Mouse (Mus musculus) liver, postnatal 0 days (tissue): ENCODE measurements around the gene Insig1. TPM values are rescaled to one million over a fixed set of nuclear protein-coding genes. Genes with fewer than 3 reads are reported as not detected.

ENCODE experiments used
- ATAC-seq: fragments of 200-750 bp; cut with Nextera tagmentation; 2 replicates; pipeline ENCODE4 v1.8.0; 2017; ENCODE audit warnings: mild to moderate bottlenecking, moderate library complexity
- DNase-seq: peaks from one replicate; pipeline ENCODE4 v3.0.0-alpha.2; 2016
- H3K27ac ChIP-seq: fragments of 300-500 bp; sonication (generic); 2 replicates; pipeline ENCODE4 v1.5.1; 2014; ENCODE audit warnings: antibody characterized with exemption, moderate library complexity, mild to moderate bottlenecking, low read depth
- H3K27me3 ChIP-seq: fragments of 300-500 bp; sonication (generic); 2 replicates; pipeline ENCODE4 v1.6.1; 2014; ENCODE audit warnings: low read length, control low read depth, mixed read lengths; ENCODE audit not compliant: insufficient read depth
- H3K36me3 ChIP-seq: fragments of 300-500 bp; sonication (generic); replicated peaks from 2 replicates; pipeline ENCODE4 v1.6.1; 2014; ENCODE audit warnings: mild to moderate bottlenecking, control low read depth, low read length, moderate library complexity, mixed read lengths; ENCODE audit not compliant: insufficient read depth
- H3K4me1 ChIP-seq: fragments of 300-500 bp; sonication (generic); 2 replicates; pipeline ENCODE4 v1.6.1; 2014; ENCODE audit warnings: antibody characterized with exemption, mild to moderate bottlenecking, control low read depth; ENCODE audit not compliant: insufficient read depth
- H3K4me2 ChIP-seq: fragments of 300-500 bp; sonication (generic); 2 replicates; pipeline ENCODE4 v1.6.1; 2014; ENCODE audit warnings: low read depth, mild to moderate bottlenecking, low read length, moderate library complexity, mixed read lengths
- H3K4me3 ChIP-seq: fragments of 300-500 bp; sonication (generic); 2 replicates; pipeline ENCODE4 v1.5.1; 2014; ENCODE audit warnings: low read depth, low read length
- H3K9ac ChIP-seq: fragments of 300-500 bp; sonication (generic); replicated peaks from 2 replicates; pipeline ENCODE4 v1.6.1; 2014; ENCODE audit warnings: mild to moderate bottlenecking, moderate library complexity
- H3K9me3 ChIP-seq: fragments of 300-500 bp; sonication (generic); 2 replicates; pipeline ENCODE4 v1.6.1; 2016; ENCODE audit warnings: mild to moderate bottlenecking, control low read depth, low read length, mixed read lengths
- CTCF ChIP-seq: sonication (generic); IDR thresholded peaks from 2 replicates; pipeline ENCODE4 v1.5.1; 2016; ENCODE audit warnings: antibody characterized with exemption, low read depth
- EP300 ChIP-seq: IDR thresholded peaks from 2 replicates; pipeline ENCODE4 v1.6.1; 2016; ENCODE audit warnings: antibody characterized with exemption, low read depth, mild to moderate bottlenecking
- WGBS: fragments of 180-500 bp; shearing (Covaris S2); extraction: QIAGEN DNeasy Blood & Tissue Kit; methylation state at CpG from one replicate; pipeline ENCODE4 v1.1.7; 2014; ENCODE audit not compliant: insufficient replicate concordance; 5-methylcytosine and 5-hydroxymethylcytosine counted together
- polyA plus RNA-seq: library from polyadenylated mRNA; unstranded; fragments of >200 nt; fragmentation: Nextera tagmentation; extraction: Ambion mirVana; gene quantifications from 2 replicates; pipeline ENCODE4 v1.2.1, GENCODE M21; 2015

The Insig1 gene
- 36.3 and 40.3 TPM in 2 replicates for polyA plus RNA-seq

DNA sequence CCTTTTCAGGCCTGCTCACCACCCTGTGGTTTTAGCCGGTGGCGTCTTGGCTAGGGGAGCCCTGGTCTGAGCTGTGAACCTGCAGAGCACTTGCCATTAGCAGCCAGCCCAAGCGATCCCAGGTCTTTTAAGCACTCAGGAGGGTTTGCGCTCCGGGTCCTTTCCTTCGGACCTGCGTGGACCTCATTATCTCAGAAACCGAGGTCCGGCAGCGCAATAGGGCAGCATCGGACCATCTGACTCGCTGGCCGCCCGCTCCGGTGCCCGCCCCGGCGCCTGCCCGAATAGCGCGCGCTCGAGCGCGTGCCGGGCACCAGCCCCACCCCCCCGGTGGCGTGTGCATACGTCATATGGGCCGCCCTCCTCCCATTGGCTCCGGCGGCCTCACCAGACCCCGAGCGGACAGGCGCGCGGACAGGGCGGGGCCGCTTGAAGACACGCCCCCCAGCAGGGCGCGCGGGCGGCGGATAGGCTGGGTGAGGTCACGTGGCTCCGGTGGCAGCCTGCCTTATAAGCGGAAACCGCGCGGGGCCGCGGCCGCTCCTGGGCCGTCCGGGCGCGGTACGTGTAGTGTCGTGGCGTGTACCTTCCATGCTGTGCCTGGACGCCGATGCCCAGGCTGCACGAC is at the start of gene Insig1:
TSS of gene Insig1 (plus strand) at position 536 of the 628 bp plus-strand sequence.
- ATAC-seq = peak; percentile 91
- peak; percentile 99 for DNase-seq
- Histone ChIP-seq H3K27ac (peak within 1 kb of the TSS; percentile 96), H3K27me3 (no peaks in the 10 kb centered on the region), H3K4me3 (peak within 1 kb of the TSS; percentile 89), H3K9ac (peak within 1 kb of the TSS; percentile 87), H3K4me1 (peaks cover 41% of the 10 kb centered on the region), H3K9me3 (no peaks in the 10 kb centered on the region), H3K36me3 (peaks cover 34% of the 10 kb centered on the region), H3K4me2 (peak within 1 kb of the TSS; percentile 97)
- TF ChIP-seq EP300 (no peak), CTCF (no peak)
- under 1% methylated on average over 45 of the region's 64 CpGs for WGBS

DNA sequence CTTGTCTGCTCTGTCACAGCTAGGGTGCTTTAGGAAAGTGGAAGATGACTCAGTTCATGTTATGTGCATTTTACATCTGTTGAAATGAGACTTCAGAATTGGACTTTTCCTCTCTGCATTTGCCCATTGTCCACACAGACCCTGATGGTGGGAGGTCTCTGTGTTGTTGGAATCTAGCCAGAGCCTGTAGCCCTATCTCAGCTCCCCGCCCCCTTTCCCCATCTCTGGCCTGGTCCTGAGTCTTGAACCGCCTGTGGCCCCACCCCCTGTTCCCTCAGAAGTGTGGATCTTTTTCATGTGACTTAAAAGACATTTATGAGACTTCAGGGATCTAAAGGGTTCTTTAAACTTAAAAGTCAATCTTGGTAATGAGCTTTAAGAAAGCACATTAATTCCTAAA is 47.7 kb upstream of the Insig1 start:
- 65% methylated on average over 2 of the region's 2 CpGs for WGBS
- ATAC-seq = no peak
- H3K27me3 ChIP-seq = no peaks in the 10 kb centered on the region
- no peak overlapping the region for H3K9ac ChIP-seq
- no peak for DNase-seq
- no peak overlapping the region for H3K4me3 ChIP-seq
- TF ChIP-seq CTCF (no peak), EP300 (no peak)
- H3K4me1 ChIP-seq = no peaks in the 10 kb centered on the region
- no peak overlapping the region for H3K4me2 ChIP-seq
- H3K36me3 ChIP-seq = no peaks in the 10 kb centered on the region
- H3K27ac ChIP-seq = no peak overlapping the region
- H3K9me3 ChIP-seq = no peaks in the 10 kb centered on the region

DNA sequence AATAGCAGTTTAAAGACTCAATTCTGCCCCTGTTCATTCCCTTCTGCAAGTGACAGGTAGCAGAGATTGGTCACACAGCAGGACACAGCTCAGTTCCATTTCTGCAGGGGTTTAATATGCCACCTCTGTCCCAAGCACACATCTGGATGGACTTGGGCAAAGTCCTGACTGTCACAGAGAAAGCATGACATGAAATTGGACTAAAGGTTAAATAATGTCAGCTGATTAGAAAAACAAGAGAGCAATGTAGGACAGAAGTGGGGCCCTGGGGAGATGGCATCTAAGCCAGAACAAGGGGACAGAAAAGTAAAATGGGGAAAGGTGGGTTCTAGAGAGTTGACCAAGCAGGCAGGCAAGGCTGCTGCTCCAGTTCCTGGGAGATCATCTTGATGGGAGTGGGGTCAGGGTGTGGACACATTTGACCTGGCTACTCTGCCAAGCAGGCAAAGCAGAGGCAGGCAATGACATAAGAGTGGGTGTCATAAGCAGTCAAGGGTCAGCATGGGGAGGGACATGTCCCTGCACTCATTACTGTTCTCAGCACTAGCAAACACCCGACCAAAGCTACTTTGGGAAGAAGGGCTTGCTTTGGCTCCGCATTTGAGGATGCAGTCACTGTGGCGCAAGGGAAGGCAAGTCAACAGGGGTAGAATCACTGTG is 39.5 kb upstream of the Insig1 start:
- TF ChIP-seq CTCF = no peak
- peak; percentile 85 for TF ChIP-seq EP300
- H3K4me2 ChIP-seq = peak overlapping the region; percentile 44
- peak overlapping the region; percentile 88 for H3K27ac ChIP-seq
- no peaks in the 10 kb centered on the region for H3K36me3 ChIP-seq
- H3K4me3 ChIP-seq = no peak overlapping the region
- DNase-seq = peak; percentile 58
- H3K4me1 ChIP-seq = peaks cover 8% of the 10 kb centered on the region
- peak; percentile 93 for ATAC-seq
- H3K27me3 ChIP-seq = no peaks in the 10 kb centered on the region
- no peaks in the 10 kb centered on the region for H3K9me3 ChIP-seq
- H3K9ac ChIP-seq = peak overlapping the region; percentile 50
- 67% methylated on average over 3 of the region's 3 CpGs for WGBS

DNA sequence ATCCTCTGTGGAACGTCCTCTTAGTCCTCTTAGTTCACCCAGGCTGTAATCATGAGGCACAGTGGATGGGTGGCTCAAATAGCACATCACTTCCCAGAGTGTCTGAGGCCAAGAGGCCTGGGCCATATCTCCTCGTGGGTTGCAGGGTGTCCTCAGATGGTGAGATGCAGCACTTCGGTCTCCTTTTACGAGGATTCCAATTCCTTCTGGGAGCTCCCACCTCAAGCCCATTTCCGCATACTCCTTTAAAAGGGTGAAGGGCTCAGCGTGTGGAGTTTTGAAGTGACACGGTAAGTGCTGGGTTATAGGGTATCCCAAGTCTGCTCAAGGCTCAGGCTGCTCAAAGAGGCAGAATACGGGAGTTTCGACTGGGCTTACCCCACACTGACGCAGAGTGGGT is 38.3 kb upstream of the Insig1 start:
- DNase-seq = no peak
- H3K27ac ChIP-seq = peak overlapping the region; percentile 88
- H3K9ac ChIP-seq = peak overlapping the region; percentile 22
- H3K36me3 ChIP-seq = no peaks in the 10 kb centered on the region
- 77% methylated on average over 10 of the region's 10 CpGs for WGBS
- peak overlapping the region; percentile 6; the same call in 1 of the 2 replicates for H3K4me3 ChIP-seq
- ATAC-seq = no peak
- no peaks in the 10 kb centered on the region for H3K27me3 ChIP-seq
- peak overlapping the region; percentile 44 for H3K4me2 ChIP-seq
- H3K9me3 ChIP-seq = no peaks in the 10 kb centered on the region
- TF ChIP-seq CTCF (no peak), EP300 (no peak)
- H3K4me1 ChIP-seq = peaks cover 16% of the 10 kb centered on the region

DNA sequence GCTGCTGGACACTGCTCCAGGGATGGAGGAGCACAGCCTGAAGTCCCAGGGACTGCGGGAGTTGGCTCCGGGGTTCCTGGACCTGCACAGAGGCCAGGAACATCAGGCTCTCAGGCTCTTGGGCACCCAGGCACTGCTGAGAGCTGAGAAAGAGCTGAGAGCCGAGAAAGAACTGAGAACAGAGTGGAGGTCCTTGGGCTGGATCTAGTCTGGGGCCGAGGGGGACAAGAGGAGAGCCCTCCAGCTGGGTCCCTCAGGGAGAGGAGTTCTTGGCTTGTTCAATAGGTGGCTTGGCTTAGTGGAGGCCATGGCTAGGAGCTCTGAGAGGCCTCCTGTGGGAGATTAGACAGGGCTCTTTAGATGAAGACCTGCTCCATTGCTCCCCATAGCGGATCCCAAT is 37.9 kb upstream of the Insig1 start:
- Histone ChIP-seq H3K4me2 (peak overlapping the region; percentile 44), H3K4me1 (peaks cover 16% of the 10 kb centered on the region), H3K9ac (peak overlapping the region; percentile 22; the same call in 1 of the 2 replicates), H3K36me3 (no peaks in the 10 kb centered on the region), H3K27me3 (no peaks in the 10 kb centered on the region), H3K27ac (peak overlapping the region; percentile 88; the same call in 1 of the 2 replicates), H3K4me3 (peak overlapping the region; percentile 6; the same call in 1 of the 2 replicates), H3K9me3 (no peaks in the 10 kb centered on the region)
- WGBS = 74% methylated on average over 5 of the region's 5 CpGs
- ATAC-seq (no peak), DNase-seq (no peak)
- TF ChIP-seq CTCF = no peak
- TF ChIP-seq EP300 = no peak

DNA sequence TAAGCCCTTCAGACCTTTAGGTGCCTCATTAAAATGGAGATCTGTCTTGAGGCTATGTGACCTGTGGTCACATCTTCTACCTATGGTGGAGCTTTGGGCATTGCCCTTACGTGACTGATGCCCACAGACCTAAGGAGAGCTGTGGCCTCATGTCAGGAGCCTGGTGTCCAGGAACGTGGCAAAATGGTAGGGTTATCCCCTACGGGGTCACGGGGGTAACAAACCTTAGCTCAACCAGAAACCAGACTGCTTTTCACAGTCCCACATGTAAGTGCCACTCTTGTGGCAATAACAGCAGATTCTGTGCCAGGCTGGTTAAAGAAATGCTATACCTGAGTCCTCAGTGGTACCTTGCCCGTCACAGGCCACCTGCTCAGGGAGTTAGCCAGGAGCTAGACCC is 37.3 kb upstream of the Insig1 start:
- DNase-seq (no peak), ATAC-seq (no peak)
- TF ChIP-seq EP300 (no peak), CTCF (no peak)
- Histone ChIP-seq H3K27me3 (no peaks in the 10 kb centered on the region), H3K36me3 (no peaks in the 10 kb centered on the region), H3K9me3 (no peaks in the 10 kb centered on the region), H3K4me3 (no peak overlapping the region), H3K4me2 (peak overlapping the region; percentile 44; the same call in 1 of the 2 replicates), H3K4me1 (peaks cover 20% of the 10 kb centered on the region), H3K9ac (no peak overlapping the region), H3K27ac (no peak overlapping the region)
- 75% methylated on average over 5 of the region's 5 CpGs for WGBS
